Mouse (Mus musculus) lung, postnatal 0 days (tissue): Measurements from ENCODE around the gene Fdx1l.
A peak's percentile ranks its signal among the peaks of the same experiment; 100 is the strongest.

Experiments
- CTCF ChIP-seq: IDR thresholded peaks from 2 replicates; pipeline ENCODE4 v1.5.1; 2016; ENCODE audit warnings: antibody characterized with exemption, mild to moderate bottlenecking
- EP300 ChIP-seq: IDR thresholded peaks from 2 replicates; pipeline ENCODE4 v1.6.1; 2016; ENCODE audit warnings: antibody characterized with exemption, mild to moderate bottlenecking, control low read depth

- TF ChIP-seq CTCF (no peak), EP300 (peak; percentile 90)
These were observed 52.1 kb downstream of the Fdx1l start for GRCm38 (mm10) chr9:21021363-21021762.
